Mouse (Mus musculus): ENCODE measurements around the gene Fan1.

DNA sequence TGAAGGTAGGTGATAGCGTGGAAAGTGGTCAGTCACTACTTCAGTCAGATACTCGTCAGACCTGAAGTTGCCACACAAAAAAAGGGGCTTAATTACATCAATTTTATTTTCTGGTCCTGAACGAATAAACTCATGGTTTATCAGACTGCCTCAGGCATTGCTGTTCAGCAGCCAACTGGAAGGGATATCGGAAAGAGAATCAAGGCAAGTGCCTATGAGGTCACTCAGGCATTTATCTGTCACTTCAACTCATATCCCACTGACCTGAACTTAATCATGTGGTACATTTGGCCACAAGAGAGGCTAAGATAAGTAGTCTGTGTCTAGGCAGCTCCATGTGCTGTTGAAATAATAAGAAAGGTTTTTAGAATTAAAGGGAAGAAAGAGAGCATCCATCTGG lies 28.6 kb upstream of the Fan1 start:
- no peak for TF ChIP-seq CTCF (IDR thresholded peaks at IDR 0.05; ENCODE audit: low read depth)
- TF ChIP-seq EP300 (optimal IDR thresholded peaks at IDR 0.05) = no peak
